Mouse (Mus musculus): Measurements from ENCODE around the gene Tdrkh. TPM values are rescaled to one million over a fixed set of nuclear protein-coding genes. Genes with fewer than 3 reads are reported as not detected.

Gene Tdrkh
- total RNA-seq, 1 experiment from 2014 or later = 10.9 TPM

- DNase-seq = no peak
Observed at GRCm38 (mm10) chr3:94388047-94388446, 25.0 kb upstream of the Tdrkh start.

GRCm38 (mm10) chr3:94389420-94389819 is 23.7 kb upstream of the Tdrkh start:
- DNase-seq = no peak

- DNase-seq = no peak
Observed at GRCm38 (mm10) chr3:94391001-94391400, 22.1 kb upstream of the Tdrkh start.

- DNase-seq = no peak
Observed at GRCm38 (mm10) chr3:94392128-94392527, 20.9 kb upstream of the Tdrkh start.

GRCm38 (mm10) chr3:94393049-94393448 is 20.0 kb upstream of the Tdrkh start:
- DNase-seq = no peak

- DNase-seq = no peak
Observed at GRCm38 (mm10) chr3:94396336-94396735, 16.7 kb upstream of the Tdrkh start.

- DNase-seq = no peak
Observed at GRCm38 (mm10) chr3:94396851-94397250, 16.2 kb upstream of the Tdrkh start.

GRCm38 (mm10) chr3:94398217-94398616 is 14.9 kb upstream of the Tdrkh start, which contains the start of gene Lingo4:
Lingo4 (plus strand) TSS chr3:94398517.
- no peak for DNase-seq

- DNase-seq = peak; percentile 58
Observed at GRCm38 (mm10) chr3:94398943-94399481, 14.1 kb upstream of the Tdrkh start.

GRCm38 (mm10) chr3:94399663-94400310 is 13.3 kb upstream of the Tdrkh start:
- no peak for DNase-seq

GRCm38 (mm10) chr3:94402451-94402850 is 10.6 kb upstream of the Tdrkh start:
- no peak for DNase-seq

GRCm38 (mm10) chr3:94404366-94405054 is 8.6 kb upstream of the Tdrkh start:
- DNase-seq = no peak

GRCm38 (mm10) chr3:94405561-94405960 is 7.5 kb upstream of the Tdrkh start:
- no peak for DNase-seq

- DNase-seq = no peak
Observed at GRCm38 (mm10) chr3:94412530-94412929, 543 bp upstream of the Tdrkh start.

GRCm38 (mm10) chr3:94430980-94431379 is 17.9 kb downstream of the Tdrkh start:
- DNase-seq = no peak

- no peak for DNase-seq
Observed at GRCm38 (mm10) chr3:94434305-94434704, 21.2 kb downstream of the Tdrkh start.

- DNase-seq = no peak
Observed at GRCm38 (mm10) chr3:94436420-94436819, 23.3 kb downstream of the Tdrkh start.

GRCm38 (mm10) chr3:94441182-94441581 is 28.1 kb downstream of the Tdrkh start:
- no peak for DNase-seq

- DNase-seq = peak; percentile 97
Observed at GRCm38 (mm10) chr3:94442951-94443596, 30.0 kb downstream of the Tdrkh start, which contains the start of gene Mrpl9. Mrpl9 (plus strand) TSS chr3:94443318.

- DNase-seq = no peak
Observed at GRCm38 (mm10) chr3:94443597-94443964, 30.5 kb downstream of the Tdrkh start, which contains the start of gene Oaz3. Oaz3 (minus strand) TSS chr3:94443915.

GRCm38 (mm10) chr3:94449377-94449776 is 36.3 kb downstream of the Tdrkh start:
- DNase-seq = no peak

- DNase-seq = peak; percentile 91
Observed at GRCm38 (mm10) chr3:94456529-94457000, 43.5 kb downstream of the Tdrkh start.

GRCm38 (mm10) chr3:94457055-94457454 is 44.0 kb downstream of the Tdrkh start:
- DNase-seq = no peak

Measured in adrenal gland, postnatal 14 days (tissue).